Mouse (Mus musculus) ES-E14 (cell line): ENCODE measurements around the gene Spata17.

Experiments
- CHD2 ChIP-seq: IDR thresholded peaks from 2 replicates; pipeline ENCODE4 v1.6.1; 2014; ENCODE audit warnings: mild to moderate bottlenecking, low read depth, low read length, inconsistent platforms
- HCFC1 ChIP-seq: IDR thresholded peaks from 2 replicates; pipeline ENCODE4 v1.6.1; 2012; ENCODE audit warnings: low read length, inconsistent platforms, borderline replicate concordance; ENCODE audit not compliant: insufficient read depth
- MAFK ChIP-seq: IDR thresholded peaks from 2 replicates; pipeline ENCODE4 v1.6.1; 2014; ENCODE audit warnings: mild to moderate bottlenecking, low read depth, low read length, inconsistent platforms; ENCODE audit not compliant: insufficient read depth
- ZC3H11A ChIP-seq: IDR thresholded peaks from 2 replicates; pipeline ENCODE4 v1.6.1; 2012; ENCODE audit warnings: low read depth, mild to moderate bottlenecking, inconsistent platforms, low read length, borderline replicate concordance
- ZNF384 ChIP-seq: IDR thresholded peaks from 2 replicates; pipeline ENCODE4 v1.6.1; 2012; ENCODE audit warnings: low read depth, low read length, inconsistent platforms

DNA sequence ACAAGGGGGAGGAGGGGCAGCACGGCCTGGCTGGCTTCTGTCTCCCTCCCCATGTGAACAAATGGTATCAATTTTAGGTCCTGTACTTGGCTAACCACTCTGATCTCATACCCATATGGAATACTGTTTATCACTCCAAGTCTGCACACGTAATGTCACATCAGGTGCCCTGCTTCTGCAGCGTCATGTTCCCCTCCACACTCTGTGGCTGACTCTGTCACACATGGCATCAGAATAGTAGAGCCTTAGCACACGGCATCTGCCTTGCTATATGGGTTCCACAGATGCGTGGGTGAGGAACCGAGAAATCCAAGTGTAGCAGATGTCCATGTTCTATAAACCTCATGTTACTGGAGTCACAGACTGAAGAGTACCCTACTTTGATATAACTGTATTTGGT, 96.0 kb downstream of the Spata17 start:
- TF ChIP-seq MAFK (no peak), CHD2 (no peak), ZC3H11A (no peak), HCFC1 (no peak), ZNF384 (no peak)
